12 mouse cellular contexts compared by ENCODE assay signal in genomic region chr3:59341647-59342427, GRCm38 (mm10). TPM values are rescaled to one million over a fixed set of nuclear protein-coding genes. Genes with fewer than 3 reads are reported as not detected.
A peak's percentile ranks its signal among the peaks of the same experiment; 100 is the strongest.
DNase-seq lines count a peak whose midpoint lies in the region; ATAC-seq and TF ChIP-seq lines count a peak whose summit lies in the region.
"Had no signal": no experiment of that assay in that cellular context is flagged by ENCODE, and none has a peak within 500 bp of the region (broad histone marks: within the 10 kb centered on the region; RNA-seq: fewer than 3 reads in every experiment).

No protein-coding gene starts in this region.

- 0 out of 2 replicates have a peak overlapping the region, but pooled peaks have one; percentile 15 for H3K4me2 ChIP-seq in heart, postnatal 0 days (ENCODE audit: low read depth, low read length)

- no peak for ATAC-seq in heart, postnatal 0 days (ENCODE audit: insufficient read depth, low read depth)
- ATAC-seq: hindbrain, embryonic 16.5 days had no signal

- H3K4me1 ChIP-seq in heart, postnatal 0 days (ENCODE audit: control insufficient read depth, insufficient read depth), result no peaks in the 10 kb centered on the region

- WGBS in heart, postnatal 0 days, result 72% methylated on average over 11 of the region's 11 CpGs

- intact Hi-C loops in heart, postnatal 36 days (cut with DNase I), result no loop called here

- H3K27me3 ChIP-seq in heart, postnatal 0 days (ENCODE audit: control insufficient read depth, insufficient read depth, low read length), result no peaks in the 10 kb centered on the region

- no peak overlapping the region for H3K27ac ChIP-seq in heart, postnatal 0 days (ENCODE audit: low read depth)
- H3K27ac ChIP-seq: heart, embryonic 10.5 days; macrophage had no signal

- DNase-seq in heart, postnatal 0 days (ENCODE audit: low spot score), result no peak
- no peak for DNase-seq in heart, postnatal 36 days
- peak; percentile 15 to 42 for DNase-seq in spleen, postnatal 36 days (ENCODE audit: low spot score in 2 of 2)
- DNase-seq in spleen, postnatal 10 days (ENCODE audit: low spot score in 2 of 2), result no peak
- peak; percentile 32 for DNase-seq in lung, postnatal 36 days
- no peak for DNase-seq in c-Kit-positive CD71-positive TER-119-positive erythroid progenitor cells, embryonic 14.5 days (ENCODE audit: low spot score)
- no peak for DNase-seq in cerebellum, postnatal 25 days
- DNase-seq in urinary bladder, adult 18-20 months (ENCODE audit: low spot score in 2 of 2), result no peak
- DNase-seq: thymus, adult 2 months had no signal

- H3K9me3 ChIP-seq in heart, postnatal 0 days (replicated peaks; ENCODE audit: control insufficient read depth, low read length), result no peaks in the 10 kb centered on the region
- H3K9me3 ChIP-seq: heart, embryonic 10.5 days had no signal

- H3K4me3 ChIP-seq in heart, postnatal 0 days (ENCODE audit: low read depth, low read length), result no peak overlapping the region
- H3K4me3 ChIP-seq: heart, embryonic 10.5 days had no signal

- no peak for TF ChIP-seq CTCF in heart, postnatal 0 days (IDR thresholded peaks at IDR 0.05; ENCODE audit: low read depth)

- no peak for TF ChIP-seq EP300 in heart, postnatal 0 days (IDR thresholded peaks at IDR 0.05; ENCODE audit: low read depth)

- H3K36me3 ChIP-seq in heart, postnatal 0 days (replicated peaks; ENCODE audit: control insufficient read depth, insufficient read depth, low read length), result no peaks in the 10 kb centered on the region; the same call in 1 of the 2 replicates
- H3K36me3 ChIP-seq: heart, embryonic 10.5 days had no signal

- H3K9ac ChIP-seq in heart, postnatal 0 days (replicated peaks; ENCODE audit: low read depth, low read length), result no peak overlapping the region

RNA-seq across cellular contexts. Expression of gene Igsf10, which starts 2.4 kb away (rescaled TPM):
- 2.3 and 4.0 TPM in 2 replicates for total RNA-seq in heart, postnatal 0 days (2014; rRNA removed; ENCODE audit: low replicate concordance)
- polyA plus RNA-seq in heart, postnatal 0 days (2015; fragmentation: Nextera tagmentation; extraction: Ambion mirVana), result 1.2 and 1.8 TPM in 2 replicates
- total RNA-seq in heart, postnatal 36 days (2021), result 1 to 10 TPM; 2.9 to 3.0 TPM

Comparison
In these comparisons a context has a peak if more than half of its experiments do, and no peak if none do; other contexts are left out.
1. DNase-seq: peak in spleen, postnatal 36 days (2 of 2) and lung, postnatal 36 days (single experiment); none in heart, postnatal 0 days (single experiment), heart, postnatal 36 days (0 of 2), spleen, postnatal 10 days (0 of 2), c-Kit-positive CD71-positive TER-119-positive erythroid progenitor cells, embryonic 14.5 days (single experiment), cerebellum, postnatal 25 days (0 of 2) and urinary bladder, adult 18-20 months (0 of 2).